Mouse (Mus musculus) gastrocnemius, postnatal 4 days (tissue): Measurements from ENCODE around the gene Hist1h2ae. TPM values are rescaled to one million over a fixed set of nuclear protein-coding genes. Genes with fewer than 3 reads are reported as not detected.
A peak's percentile ranks its signal among the peaks of the same experiment; 100 is the strongest.
"Not testable (repeated sequence)": the region's sequence is repeated elsewhere in the genome, so short reads cannot be mapped to it uniquely, and the experiment has no call there.

Source experiments
- DNase-seq, 2 experiments: peaks; one replicate each; pipeline ENCODE4 v3.0.0; 2021 to 2022; ENCODE audit warnings: low spot score in 2 of 2, mixed read lengths in 2 of 2
- long read RNA-seq, 2 experiments: library from polyadenylated mRNA; stranded (forward); transcript quantifications; one replicate each; pipeline ENCODE4 v2.0.0; 2021
- total RNA-seq, 2 experiments: library from RNA; stranded (reverse); gene quantifications; 2 replicates each; pipeline ENCODE4 v1.2.3; 2021

Gene Hist1h2ae
- 10 to 100 TPM; 63.6 to 92.7 TPM for total RNA-seq
- long read RNA-seq, experiment 1, result 0 reads
- long read RNA-seq, experiment 2, result 0 reads

DNA sequence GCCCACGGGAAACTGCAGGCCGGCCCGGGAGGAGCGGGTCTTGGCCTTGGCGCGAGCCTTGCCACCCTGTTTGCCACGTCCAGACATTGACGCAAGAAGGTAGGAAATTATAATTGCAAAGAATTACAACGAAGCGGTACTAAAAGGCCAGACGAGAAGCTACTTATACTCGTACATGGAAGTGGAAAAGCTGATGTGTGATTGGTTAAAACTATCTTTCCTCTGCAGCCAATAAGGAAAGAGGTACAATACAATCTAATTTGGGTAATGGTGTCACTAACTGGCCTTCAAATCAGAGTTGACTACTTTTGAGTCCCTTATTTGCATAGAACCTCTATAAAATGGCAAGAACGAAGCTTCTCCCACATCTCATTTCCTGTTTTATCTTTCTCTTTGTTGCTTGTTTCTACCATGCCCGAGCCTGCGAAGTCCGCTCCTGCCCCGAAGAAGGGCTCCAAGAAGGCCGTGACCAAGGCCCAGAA is at the start of gene Hist1h2ae, which contains the start of gene Hist1h2bg:
Gene Hist1h2ae, minus strand, starts transcription at position 199 of the 482 bp plus-strand sequence.
Gene Hist1h2bg, plus strand, starts transcription at position 375 of the 482 bp plus-strand sequence.
- DNase-seq, result peak in 1 of 2 experiments; percentile 53

DNA sequence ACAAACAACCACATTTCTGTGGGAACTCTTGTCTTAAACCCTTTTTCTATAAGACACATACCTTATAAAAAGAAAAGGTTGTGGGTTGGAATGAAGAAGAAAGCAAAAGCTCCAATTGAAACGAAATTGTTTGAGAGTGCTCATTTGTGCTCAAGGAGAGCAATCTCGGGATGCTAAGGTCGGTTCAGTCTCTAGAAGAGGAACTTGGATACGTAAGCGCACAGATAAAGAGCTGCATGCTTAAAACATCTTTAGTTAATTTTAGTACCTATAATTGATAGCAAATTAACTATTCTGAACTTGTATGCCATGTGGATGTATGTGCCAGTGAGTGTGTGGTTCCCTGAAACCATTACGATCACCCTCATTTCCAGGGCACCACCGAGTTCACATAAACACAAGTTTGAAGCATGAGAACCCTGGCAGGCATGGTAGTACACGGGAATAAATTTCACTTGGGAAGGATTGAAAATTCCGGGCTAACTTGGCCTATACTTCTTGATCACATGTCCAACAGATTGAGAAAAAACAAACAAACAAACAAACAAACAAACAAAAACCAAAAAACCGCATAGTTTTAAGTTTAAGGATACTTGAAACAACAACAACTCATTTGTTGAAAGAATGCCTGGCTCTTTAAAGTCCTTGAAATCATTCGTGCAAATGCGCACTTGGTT is 49.2 kb upstream of the Hist1h2ae start:
- DNase-seq, result no peak

DNA sequence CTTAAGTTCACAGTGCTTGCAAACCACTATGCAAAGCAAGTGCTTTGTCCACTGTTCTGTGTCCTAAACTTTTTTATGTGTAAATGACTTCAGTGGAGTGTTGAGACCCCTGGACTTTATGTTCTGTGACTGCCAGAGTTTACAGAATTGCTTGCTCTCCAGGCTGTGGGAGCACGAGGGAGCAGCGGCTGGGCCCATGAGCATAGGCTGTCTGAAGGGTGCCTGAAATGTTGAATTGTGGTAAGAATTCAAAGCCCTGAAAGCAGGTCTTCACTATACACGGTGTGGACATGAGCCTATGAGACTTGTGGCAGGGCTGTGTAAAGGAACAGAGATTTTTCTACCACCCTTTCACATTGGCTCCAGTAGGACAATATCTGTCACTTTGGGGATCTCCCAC is 40.6 kb upstream of the Hist1h2ae start:
- DNase-seq, result no peak

DNA sequence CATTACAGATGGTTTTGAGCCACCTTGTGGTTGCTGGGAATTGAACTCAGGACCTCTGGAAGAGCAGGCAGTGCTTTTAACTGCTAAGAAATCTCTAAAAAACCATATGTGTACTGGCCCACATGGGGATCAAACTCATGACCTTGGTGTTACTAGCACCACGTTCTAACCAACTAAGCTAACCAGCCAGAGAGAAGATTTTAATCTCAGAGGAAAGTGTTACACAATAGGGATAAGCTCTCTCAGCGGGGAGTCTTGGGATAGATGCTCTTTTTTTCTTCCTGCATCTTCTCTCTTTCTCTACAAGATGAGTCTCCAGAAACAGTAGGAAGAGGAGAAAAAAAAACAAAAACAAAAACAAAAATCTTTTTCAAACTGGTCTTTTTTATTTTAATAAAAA is 39.4 kb upstream of the Hist1h2ae start:
- DNase-seq, result no peak

DNA sequence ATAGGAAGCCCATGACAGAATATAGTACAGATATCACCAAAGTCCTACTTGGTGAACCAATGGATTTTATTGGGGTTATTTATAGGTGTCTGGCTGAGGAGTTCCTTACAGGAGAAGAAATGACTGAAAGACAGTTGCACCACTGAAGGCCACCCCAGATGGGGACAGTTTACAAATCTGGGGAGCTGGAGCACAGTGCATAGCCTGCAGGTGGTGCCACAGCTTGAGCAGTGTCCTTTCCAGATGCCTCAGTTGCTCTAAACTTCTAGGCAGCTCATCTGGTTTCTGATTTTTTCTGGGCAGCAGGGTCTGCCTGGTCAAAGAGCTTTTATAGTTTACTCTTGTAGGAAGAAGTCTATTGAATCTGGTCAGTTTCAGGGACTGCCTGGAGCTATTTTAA is 38.8 kb upstream of the Hist1h2ae start:
- no peak for DNase-seq

DNA sequence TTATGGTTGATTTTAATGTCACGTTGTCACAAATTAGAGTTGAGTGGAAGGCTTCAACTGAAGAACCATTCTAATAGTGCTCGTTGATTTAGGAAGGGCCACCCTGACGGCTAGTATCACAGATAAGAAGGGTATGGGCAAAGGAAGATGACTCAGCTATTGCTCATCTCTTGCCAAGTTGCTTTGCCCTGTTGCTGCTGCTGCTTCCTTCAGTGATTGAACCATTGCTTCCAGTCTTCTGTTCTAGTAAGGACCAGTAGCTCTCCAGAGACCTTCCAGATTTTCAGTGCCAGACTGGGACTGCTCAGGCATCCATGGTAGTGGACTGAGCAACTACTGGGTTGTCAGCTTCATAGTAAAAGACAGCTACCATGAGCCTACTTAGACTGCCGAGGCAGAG is 38.2 kb upstream of the Hist1h2ae start:
- no peak for DNase-seq

DNA sequence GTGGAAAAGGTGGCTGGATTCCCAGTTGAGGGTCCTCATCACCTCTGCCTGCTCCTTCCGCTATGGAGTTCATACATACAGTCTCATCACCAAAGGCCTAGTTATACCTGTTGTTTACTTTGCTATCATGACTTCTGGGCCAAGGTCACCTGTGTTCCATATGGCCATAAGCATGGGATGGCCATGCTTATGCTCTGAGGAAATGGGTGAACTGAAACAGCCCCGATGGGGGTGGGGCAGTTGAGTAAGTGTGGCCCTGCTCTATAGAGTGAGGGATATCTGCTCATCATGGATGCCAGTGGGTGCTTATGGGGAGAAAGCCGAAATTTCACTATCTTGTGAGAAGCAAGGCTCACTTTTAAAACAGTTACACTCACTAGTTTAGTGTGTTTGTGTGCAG is 34.0 kb upstream of the Hist1h2ae start:
- no peak for DNase-seq

DNA sequence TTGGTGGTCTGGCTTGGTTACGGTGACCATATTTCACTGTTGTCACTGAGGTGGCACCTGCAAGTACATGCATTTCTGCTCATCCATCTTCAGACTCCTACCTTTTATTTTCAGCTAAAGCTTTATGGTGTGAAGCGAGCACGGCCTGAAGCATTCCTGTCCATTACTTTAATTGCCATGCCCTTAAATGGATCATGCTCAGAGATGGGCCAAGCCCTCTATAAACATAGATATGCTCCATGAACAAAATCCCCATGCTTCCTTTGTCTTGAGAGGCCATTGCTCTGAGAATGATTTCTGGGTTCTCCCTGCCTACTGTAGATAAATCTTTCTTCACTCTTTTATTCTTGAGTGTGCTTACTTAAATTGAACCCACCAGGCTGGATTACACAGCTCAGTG is 33.4 kb upstream of the Hist1h2ae start:
- no peak for DNase-seq

DNA sequence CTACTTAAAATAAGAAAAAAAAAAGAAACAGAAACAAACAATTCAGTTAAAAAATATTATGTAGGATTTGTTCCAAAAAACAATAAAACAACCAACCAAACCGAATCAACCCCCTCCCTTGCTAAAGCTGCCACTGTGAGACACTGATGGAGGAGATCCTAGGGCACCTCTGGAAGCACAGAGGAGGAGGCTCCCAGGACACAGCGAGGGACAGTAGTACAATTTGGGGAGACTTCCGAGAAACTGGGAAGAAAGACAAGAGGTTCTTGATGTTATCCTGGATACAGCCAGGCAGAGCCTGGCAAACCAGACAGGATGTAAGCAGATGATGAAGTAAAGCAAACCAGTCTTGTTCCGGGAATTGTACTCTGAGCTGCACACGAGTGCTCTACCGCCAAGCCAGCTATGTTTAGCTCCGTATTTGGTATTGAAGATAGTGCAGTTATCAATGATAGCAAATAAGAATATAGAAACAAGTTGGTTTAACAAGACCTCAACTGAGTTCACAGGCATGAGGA is 32.2 kb upstream of the Hist1h2ae start:
- no peak for DNase-seq

DNA sequence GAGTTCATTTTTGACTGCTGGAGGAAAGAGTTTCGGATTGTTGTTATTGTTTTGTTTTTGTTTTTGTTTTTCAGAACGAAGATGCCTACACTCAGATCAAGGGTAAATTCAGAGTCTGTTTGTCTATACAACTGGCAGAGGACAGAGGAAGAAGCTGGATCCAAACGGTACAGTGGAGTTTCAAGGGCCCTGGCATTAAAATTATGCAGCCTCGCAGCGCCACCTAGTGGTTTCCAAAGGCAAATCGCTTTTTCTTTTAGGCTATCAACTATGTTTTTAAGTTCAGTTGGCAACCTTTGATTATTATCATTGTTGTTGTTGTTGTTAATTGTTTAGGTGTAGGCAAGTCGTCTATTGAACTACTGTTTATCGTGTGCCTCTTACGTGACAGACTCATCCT is 26.9 kb upstream of the Hist1h2ae start:
- peak; percentile 48 to 78 for DNase-seq

DNA sequence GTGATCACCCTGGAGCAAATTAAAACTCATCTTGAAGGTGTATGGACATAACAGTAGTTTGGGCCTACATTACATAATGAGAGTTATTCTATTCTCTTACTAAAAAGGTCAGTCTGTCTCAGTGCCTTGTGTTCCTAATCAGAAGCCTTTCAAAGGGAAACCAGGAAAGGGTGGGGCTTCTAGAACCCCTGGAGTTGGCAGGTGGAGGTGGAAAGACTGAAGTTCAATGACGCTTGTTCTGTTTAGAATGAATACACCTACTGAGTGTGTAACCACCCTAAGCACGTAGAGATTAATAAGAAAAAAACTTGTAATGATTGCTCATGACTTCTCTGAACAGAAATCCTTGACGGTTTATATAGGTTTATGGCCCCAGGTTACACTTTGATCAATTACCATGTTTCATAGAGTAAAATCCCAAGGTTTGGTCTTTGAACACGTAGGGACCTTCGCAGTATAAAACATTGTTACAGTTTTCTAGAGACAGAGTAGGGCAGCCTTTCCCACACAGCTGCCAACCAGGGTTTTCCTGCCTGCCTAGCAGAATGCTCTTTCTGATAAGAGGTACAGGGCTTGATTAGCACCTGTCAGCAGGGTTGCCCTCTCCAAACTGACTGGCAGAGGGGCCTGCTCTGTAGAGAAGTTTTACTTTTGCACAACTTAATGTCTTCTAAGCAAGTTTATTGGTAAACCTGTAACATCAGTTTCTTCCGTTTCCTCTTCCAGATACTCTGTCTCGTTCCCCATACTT is 24.8 kb upstream of the Hist1h2ae start:
- DNase-seq, result no peak

DNA sequence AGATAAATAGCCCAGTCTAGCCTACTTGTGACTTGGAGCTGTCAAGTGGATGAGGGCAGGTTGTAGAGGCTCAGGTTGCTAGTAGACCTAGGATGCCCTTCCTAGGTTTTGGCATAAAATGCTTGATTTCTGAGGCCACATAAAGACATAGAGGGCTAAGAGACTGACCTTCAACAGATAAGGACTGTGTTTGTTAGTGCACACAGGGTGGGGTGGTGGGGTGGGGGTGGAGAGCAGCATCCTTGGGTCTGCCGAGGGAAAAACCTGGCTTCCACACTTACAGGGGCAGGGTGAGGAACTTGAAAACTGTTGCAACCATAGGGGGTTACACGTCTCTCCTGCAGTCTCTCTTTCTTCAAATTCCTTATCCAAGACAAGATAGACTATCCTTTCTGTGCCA is 24.2 kb upstream of the Hist1h2ae start:
- DNase-seq, result no peak

DNA sequence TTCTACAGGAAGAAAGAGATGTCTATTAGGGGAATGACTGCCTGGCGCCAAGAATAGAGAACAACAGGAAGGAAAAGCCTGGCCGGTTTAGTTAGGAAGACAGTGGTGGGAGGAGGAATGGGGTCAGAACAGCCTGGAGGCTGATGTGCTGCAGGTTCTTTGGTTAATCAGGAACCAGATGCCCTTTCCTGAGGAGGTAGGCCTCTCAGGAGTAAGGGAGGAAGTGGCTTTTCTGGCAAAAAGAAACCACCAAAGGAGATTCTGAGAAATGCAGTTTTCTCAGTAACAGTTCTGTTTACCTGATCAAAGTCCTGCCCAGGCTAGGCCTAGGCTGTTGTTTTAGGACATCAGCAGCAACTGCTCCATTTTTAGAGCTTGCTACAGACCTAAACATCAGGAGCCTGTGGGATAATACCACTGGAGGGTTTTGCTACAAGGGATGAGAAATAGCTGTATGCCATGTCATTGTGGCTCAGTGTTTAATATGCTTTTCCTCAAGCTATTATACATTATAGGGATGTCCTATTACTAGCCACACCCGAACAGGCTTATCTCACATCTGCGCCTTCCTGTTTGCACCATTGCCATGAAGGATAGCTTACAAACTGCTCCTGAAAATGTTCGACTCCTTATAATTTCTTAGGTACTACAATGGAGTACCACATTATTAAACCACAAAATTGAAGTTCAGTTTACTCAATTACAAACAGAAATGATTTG is 22.2 kb upstream of the Hist1h2ae start:
- DNase-seq, result no peak

DNA sequence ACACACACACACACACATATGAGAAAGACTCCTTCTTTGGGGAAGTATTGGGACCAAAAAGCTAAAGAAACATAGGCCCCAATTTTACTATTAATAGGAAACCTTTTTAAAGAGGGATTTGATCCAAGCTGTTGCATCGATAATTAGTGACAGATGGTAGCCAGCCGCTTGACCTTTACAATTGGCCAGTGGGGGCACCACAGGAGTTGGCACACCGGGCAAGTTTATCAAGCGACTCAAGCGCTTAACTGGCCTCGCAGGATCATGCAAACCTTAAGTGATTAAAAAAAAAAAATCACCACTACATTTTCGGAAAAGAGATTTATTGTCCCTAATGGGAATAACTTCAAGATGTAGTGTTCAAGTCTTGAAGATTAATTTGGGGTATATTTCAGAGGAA is 21.6 kb upstream of the Hist1h2ae start:
- no peak for DNase-seq

DNA sequence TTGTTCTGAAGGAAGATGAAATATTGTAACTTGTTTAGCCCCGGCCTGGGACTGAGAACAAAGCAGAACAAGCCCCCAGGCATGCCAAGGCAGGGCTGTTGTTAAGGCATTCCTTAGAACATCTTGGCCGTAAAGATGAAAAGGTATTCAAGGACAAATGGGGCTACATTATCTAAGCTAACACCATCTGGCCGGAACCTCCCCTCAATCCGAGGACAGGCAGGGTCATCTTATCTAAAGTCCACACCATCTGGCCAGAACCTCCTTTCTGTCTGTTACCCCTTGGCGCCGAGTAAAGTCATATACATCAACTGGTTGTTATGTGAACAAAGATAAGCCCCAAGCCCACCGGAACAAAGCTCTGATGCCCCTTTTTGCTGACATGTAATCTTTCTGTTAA is 20.9 kb upstream of the Hist1h2ae start:
- DNase-seq, result not testable (repeated sequence)

DNA sequence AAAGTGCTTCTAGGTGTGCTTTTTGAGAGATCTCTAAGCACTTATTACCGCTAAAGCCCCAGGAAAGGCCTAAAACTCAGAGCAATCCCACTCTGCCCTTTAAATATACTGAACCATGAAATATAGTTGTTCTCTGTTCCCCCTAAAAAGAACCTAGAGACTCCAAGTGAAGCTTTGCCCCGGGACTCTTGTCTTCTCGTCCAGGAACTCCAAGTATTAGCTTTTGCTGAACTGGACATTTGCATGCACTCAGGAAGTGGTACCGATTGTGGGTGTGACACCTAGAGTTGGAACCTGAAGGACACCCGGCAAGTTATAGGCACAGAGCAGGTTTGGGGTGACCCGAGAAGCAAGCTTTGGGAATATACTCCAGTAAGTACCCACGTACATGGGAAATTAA is 20.2 kb upstream of the Hist1h2ae start:
- DNase-seq, result no peak

DNA sequence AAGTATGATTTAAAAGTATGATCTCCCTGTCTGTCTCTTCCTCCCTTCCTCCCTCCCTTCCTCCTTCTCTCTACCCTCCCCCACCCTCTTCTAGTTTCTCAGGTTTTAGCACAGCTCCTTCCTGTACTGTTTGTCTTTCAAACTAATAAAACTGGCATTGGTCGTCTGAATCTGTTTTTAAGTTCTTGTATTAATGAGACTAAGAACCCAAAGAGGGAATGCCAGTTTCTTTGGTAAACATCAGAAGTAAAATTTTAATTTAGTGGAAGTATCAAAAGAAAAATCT is 15.9 kb upstream of the Hist1h2ae start:
- DNase-seq, result no peak

DNA sequence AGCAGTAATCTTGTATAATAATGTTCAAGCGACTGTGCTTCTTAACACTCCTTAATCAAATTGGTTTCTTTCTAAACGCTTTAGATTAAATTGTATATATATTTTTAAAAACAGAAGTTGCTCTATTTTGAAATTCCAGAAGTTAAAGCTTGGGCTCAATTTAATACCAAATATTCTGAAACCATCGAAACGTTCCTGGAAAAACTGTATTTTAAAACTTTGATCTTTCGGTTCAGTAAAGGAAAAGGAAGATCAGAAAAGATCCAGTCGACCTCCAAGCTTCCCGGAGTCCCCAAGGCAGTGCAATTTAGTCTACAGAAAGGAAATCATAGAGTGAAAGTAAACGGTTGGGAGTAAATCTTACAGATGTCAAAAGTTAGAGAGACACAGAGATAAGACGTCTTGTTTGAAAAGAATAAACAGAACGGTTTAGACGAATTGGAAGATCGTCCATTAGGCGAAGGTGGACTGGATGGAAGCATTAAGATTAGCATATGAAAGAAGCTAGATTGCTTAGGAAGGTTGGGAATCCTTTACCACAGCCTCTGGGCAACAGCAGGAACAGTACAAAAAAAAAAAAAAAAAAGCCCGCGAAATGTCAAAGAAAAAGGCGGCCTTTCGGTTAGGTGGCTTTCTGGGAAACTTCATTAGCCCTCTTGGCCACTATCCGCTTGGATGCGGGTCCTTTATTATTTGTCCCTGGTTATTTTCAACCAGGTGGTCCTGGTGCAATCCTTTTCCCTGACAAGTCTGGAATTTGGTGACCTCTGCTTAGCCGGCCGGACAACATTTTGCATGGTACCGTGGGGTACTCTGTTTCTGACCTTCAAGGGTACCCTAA is 15.3 kb upstream of the Hist1h2ae start:
- DNase-seq, result no peak

DNA sequence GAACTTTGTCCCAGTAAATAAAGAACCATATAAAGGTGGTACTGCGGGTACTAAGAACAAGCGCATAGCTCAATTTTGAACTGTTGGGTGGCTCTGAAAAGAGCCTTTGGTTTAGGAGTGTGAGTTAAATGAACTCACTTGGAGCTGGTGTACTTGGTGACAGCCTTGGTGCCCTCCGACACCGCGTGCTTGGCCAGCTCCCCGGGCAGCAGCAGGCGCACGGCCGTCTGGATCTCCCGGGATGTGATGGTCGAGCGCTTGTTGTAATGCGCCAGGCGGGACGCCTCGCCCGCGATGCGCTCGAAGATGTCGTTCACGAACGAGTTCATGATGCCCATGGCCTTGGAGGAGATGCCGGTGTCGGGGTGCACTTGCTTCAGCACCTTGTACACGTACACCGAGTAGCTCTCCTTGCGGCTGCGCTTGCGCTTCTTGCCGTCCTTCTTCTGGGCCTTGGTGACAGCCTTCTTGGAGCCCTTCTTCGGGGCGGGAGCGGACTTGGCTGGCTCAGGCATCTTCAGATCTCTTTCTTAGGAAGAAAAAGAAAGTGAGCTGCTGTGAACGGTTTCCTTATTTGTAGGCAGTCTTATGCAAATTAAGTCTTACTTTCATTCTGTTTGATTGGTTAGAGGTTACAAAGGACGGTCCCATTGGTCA is 14.6 kb upstream of the Hist1h2ae start:
- peak in 1 of 2 experiments; percentile 51 for DNase-seq

DNA sequence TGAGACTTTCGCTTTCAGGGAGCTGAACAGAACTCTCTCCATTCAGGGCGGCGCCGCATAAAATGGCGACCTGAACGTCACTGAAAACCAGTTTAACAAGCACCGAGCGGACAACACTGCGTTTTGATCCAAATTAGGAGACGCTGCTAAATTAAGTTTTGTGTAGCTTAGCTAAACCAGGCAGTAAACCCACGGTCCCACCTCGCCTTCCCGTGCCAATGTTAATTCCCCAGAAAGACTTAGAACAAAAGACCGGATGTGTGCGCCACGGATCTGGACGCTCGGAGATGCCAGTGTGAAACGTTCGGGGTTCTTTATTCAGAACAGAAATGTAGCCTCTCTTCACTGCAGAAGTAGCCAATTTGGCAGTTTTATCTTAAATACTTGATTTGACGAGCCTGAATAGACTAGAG is 14.0 kb upstream of the Hist1h2ae start:
- DNase-seq, result peak in 1 of 2 experiments; percentile 73
